Mouse (Mus musculus): Measurements from ENCODE around the gene Methig1. TPM values are rescaled to one million over a fixed set of nuclear protein-coding genes. Genes with fewer than 3 reads are reported as not detected.
"Not testable (repeated sequence)": the region's sequence is repeated elsewhere in the genome, so short reads cannot be mapped to it uniquely, and the experiment has no call there.

The Methig1 gene
- polyA plus RNA-seq, 1 experiment from 2014 or later = not detected

DNA sequence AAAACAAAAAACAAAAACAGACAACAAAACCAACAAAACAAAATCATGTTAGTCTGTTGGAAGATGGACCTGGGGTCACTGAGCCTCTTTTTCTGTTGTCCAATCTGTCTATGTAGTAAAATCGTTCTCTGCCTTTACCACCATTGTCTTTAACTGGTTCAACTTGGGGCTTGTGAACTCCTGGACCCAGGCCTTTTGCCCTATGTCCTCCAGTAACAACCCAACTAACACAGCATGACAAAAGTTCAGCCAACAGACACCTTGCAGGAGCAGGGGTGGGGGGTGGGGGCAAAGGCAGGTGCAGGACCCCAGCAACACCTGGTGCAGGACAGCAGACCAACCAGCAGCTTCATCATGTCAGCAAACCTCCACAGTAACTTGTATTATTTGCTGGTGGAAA is 33.1 kb upstream of the Methig1 start:
- no peaks in the 10 kb centered on the region for H3K9me3 ChIP-seq (ENCODE audit: control insufficient read depth, low read length)
- ATAC-seq = 0 out of 2 replicates have a peak, but pooled peaks have one; percentile 7

DNA sequence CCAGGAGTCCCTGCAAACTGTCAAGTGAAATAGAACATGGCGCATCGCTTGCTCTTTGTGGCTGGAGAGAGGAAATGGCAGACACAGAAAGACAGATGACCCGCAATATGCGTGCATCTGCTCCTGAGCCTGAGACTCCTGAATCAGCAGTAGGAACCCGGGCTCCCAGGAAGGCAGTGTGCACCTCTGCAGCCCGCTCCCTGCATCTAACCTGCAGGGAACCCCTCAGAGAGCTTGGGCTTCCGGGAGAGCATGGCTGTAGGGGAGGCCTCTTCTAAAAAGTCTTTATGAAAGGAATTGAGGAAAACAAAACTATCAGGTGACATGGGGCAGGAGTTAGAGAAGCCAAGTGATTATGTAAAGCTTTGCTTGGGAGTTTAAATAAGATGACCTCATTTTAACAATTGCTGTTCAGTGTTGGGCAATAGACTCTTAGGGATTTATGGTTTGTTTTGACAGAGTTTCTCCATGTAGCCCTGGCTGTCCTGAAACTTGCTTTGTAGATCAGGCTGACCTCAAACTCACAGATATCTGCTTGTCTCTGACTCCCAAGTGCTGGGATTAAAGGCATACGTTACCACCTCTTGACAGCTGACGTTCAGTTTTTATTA is 32.5 kb upstream of the Methig1 start:
- Histone ChIP-seq H3K4me3 (ENCODE audit: low read length) (no peak overlapping the region), H3K4me2 (ENCODE audit: low read depth, low read length) (no peak overlapping the region), H3K27me3 (replicated peaks; ENCODE audit: control insufficient read depth, insufficient read depth, low read length) (no peaks in the 10 kb centered on the region), H3K9me3 (ENCODE audit: control insufficient read depth, low read length) (no peaks in the 10 kb centered on the region), H3K9ac (ENCODE audit: low read depth, low read length) (no peak overlapping the region), H3K4me1 (ENCODE audit: control insufficient read depth, insufficient read depth, low read length) (peaks cover 9% of the 10 kb centered on the region; the same call in 1 of the 2 replicates), H3K36me3 (ENCODE audit: control insufficient read depth, insufficient read depth, low read length) (no peaks in the 10 kb centered on the region), H3K27ac (ENCODE audit: low read length) (no peak overlapping the region)
- 43% methylated on average over 9 of the region's 9 CpGs for WGBS
- peak; percentile 46; the same call in 1 of the 2 replicates for ATAC-seq

More for the DNA sequence above, 33.1 kb upstream of the Methig1 start:
- Histone ChIP-seq H3K9ac (ENCODE audit: low read depth, low read length) (no peak overlapping the region), H3K4me3 (ENCODE audit: low read length) (no peak overlapping the region), H3K4me2 (ENCODE audit: low read depth, low read length) (no peak overlapping the region), H3K27ac (ENCODE audit: low read length) (no peak overlapping the region), H3K27me3 (replicated peaks; ENCODE audit: control insufficient read depth, insufficient read depth, low read length) (no peaks in the 10 kb centered on the region), H3K36me3 (ENCODE audit: control insufficient read depth, insufficient read depth, low read length) (no peaks in the 10 kb centered on the region), H3K4me1 (ENCODE audit: control insufficient read depth, insufficient read depth, low read length) (peaks cover 9% of the 10 kb centered on the region; the same call in 1 of the 2 replicates)
- WGBS = 83% methylated on average over 1 of the region's 1 CpGs

DNA sequence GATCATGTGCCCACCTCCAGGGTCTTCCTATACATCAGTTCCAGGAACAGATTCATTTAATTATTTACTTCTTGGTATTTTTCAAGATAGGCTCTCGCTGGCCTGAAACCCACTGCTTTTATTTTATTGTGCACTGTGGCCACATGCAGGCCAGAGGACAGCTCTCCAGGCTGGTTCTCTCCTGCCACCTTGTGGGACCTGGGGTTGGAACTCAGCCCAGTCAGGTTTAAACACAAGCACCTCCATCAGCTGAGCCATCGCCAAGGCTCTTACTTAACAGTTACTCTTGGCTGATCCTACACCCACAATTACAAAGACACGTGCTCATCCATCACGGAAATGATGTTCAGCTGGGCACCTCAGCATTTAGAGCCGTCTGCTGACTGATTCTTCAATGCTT is 31.8 kb upstream of the Methig1 start:
- H3K36me3 ChIP-seq (ENCODE audit: control insufficient read depth, insufficient read depth, low read length) = no peaks in the 10 kb centered on the region
- 47% methylated on average over 5 of the region's 5 CpGs for WGBS
- H3K4me1 ChIP-seq (ENCODE audit: control insufficient read depth, insufficient read depth, low read length) = peaks cover 9% of the 10 kb centered on the region; the same call in 1 of the 2 replicates
- H3K4me2 ChIP-seq (ENCODE audit: low read depth, low read length) = no peak overlapping the region
- no peak overlapping the region for H3K27ac ChIP-seq (ENCODE audit: low read length)
- no peak overlapping the region for H3K4me3 ChIP-seq (ENCODE audit: low read length)
- no peaks in the 10 kb centered on the region for H3K27me3 ChIP-seq (replicated peaks; ENCODE audit: control insufficient read depth, insufficient read depth, low read length)
- H3K9me3 ChIP-seq (ENCODE audit: control insufficient read depth, low read length) = no peaks in the 10 kb centered on the region
- ATAC-seq = no peak
- H3K9ac ChIP-seq (ENCODE audit: low read depth, low read length) = no peak overlapping the region

DNA sequence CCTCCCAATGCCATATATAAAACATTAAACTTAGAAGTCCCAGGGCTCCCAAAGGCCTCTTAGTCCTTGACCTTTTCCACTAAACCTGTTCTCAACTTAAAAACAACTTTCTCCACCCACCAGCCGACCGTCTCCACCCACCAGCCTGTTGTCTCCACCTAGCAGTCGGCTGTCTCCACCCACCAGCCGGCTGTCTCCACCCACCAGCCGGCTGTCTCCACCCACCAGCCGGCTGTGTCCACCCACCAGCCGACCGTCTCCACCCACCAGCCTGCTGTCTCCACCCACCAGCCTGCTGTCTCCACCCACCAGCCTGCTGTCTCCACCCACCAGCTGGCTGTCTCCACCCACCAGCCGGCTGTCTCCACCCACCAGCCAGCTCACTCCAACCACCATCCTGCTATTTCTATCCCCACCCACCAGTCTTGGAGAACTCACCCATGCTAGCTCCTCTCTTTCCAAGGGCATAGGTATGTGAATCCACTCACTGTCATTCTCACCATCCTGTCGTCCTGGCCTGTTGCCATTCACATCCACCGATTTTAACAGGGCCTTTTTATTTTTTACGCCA is 28.8 kb upstream of the Methig1 start:
- Histone ChIP-seq H3K9me3 (ENCODE audit: control insufficient read depth, low read length) (no peaks in the 10 kb centered on the region), H3K4me3 (ENCODE audit: low read length) (no peak overlapping the region), H3K4me2 (ENCODE audit: low read depth, low read length) (no peak overlapping the region), H3K27ac (ENCODE audit: low read length) (no peak overlapping the region), H3K36me3 (ENCODE audit: control insufficient read depth, insufficient read depth, low read length) (no peaks in the 10 kb centered on the region), H3K4me1 (ENCODE audit: control insufficient read depth, insufficient read depth, low read length) (peaks cover 6% of the 10 kb centered on the region; the same call in 1 of the 2 replicates), H3K27me3 (replicated peaks; ENCODE audit: control insufficient read depth, insufficient read depth, low read length) (no peaks in the 10 kb centered on the region), H3K9ac (ENCODE audit: low read depth, low read length) (no peak overlapping the region)
- ATAC-seq = no peak
- WGBS = 77% methylated on average over 12 of the region's 12 CpGs

DNA sequence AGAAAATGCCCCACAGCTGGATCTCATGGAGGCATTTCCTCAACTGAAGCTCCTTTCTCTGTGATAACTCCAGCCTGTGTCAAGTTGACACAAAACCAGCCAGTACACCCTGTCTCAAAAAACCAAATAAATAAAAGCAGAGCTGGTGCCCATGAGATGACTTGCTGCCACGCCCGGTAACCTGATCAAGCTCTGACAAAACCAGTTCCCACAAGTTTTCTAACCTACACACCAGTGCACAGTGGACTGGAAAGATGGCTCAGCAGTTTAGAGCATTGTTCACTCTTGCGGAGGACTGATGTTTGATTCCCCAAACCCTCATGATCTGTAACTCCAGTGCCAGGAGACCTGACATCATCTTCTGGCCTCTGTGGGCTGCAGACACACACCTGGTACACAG is 27.7 kb upstream of the Methig1 start:
- no peaks in the 10 kb centered on the region for H3K27me3 ChIP-seq (replicated peaks; ENCODE audit: control insufficient read depth, insufficient read depth, low read length)
- no peak overlapping the region for H3K27ac ChIP-seq (ENCODE audit: low read length)
- H3K4me3 ChIP-seq (ENCODE audit: low read length) = no peak overlapping the region
- H3K36me3 ChIP-seq (ENCODE audit: control insufficient read depth, insufficient read depth, low read length) = no peaks in the 10 kb centered on the region
- H3K4me1 ChIP-seq (ENCODE audit: control insufficient read depth, insufficient read depth, low read length) = peaks cover 6% of the 10 kb centered on the region; the same call in 1 of the 2 replicates
- WGBS = 86% methylated on average over 3 of the region's 3 CpGs
- ATAC-seq = no peak
- no peak overlapping the region for H3K9ac ChIP-seq (ENCODE audit: low read depth, low read length)
- no peak overlapping the region for H3K4me2 ChIP-seq (ENCODE audit: low read depth, low read length)
- H3K9me3 ChIP-seq (ENCODE audit: control insufficient read depth, low read length) = no peaks in the 10 kb centered on the region

DNA sequence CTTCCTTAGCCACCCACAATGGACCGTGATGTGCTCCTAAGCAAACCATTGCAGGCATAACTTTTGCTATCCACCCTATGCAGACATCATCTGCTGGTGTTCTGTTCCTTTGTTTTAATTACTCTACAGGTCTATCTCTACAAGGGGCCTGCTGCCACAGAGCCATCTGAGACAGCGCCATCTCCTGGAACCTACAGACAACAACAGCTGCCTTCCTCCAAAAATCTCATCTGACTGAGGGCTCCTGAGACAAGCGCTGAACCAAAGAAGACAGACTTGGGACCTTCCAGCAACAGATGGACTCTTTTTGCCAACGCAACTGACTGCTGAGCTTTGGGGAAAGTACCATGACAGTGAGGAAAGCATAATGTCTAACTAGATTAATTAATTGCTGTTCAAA is 24.9 kb upstream of the Methig1 start:
- ATAC-seq; H3K36me3 ChIP-seq (ENCODE audit: control insufficient read depth, insufficient read depth, low read length): not testable (repeated sequence)
- 74% methylated on average over 3 of the region's 4 CpGs for WGBS

DNA sequence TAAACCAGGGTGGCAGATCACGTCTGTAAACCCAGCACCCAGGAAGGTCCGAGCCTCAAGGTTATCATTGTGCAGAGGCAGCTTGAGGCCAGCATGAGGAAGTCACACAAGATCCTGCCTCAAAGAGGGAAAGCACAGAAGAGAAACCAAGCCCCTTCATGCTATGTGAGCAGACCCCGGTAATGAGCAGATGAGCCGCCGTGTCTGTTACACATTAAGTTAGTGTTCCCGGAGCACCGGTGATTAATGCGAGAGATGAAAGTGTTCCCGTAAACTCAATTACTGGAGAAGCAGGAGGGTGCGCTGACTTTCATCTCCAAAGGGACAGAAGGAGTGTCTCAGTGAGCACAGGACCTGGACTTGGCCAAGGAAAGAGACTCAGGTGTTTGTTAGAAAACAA is 23.6 kb upstream of the Methig1 start:
- not testable (repeated sequence) for H3K27ac ChIP-seq (ENCODE audit: low read length); H3K36me3 ChIP-seq (ENCODE audit: control insufficient read depth, insufficient read depth, low read length); H3K4me2 ChIP-seq (ENCODE audit: low read depth, low read length); H3K9ac ChIP-seq (ENCODE audit: low read depth, low read length); ATAC-seq; H3K27me3 ChIP-seq (replicated peaks; ENCODE audit: control insufficient read depth, insufficient read depth, low read length); H3K4me3 ChIP-seq (ENCODE audit: low read length); H3K4me1 ChIP-seq (ENCODE audit: control insufficient read depth, insufficient read depth, low read length); H3K9me3 ChIP-seq (ENCODE audit: control insufficient read depth, low read length)
- 61% methylated on average over 9 of the region's 10 CpGs for WGBS

More for the DNA sequence above, 24.9 kb upstream of the Methig1 start:
- H3K4me1 ChIP-seq (ENCODE audit: control insufficient read depth, insufficient read depth, low read length); H3K4me3 ChIP-seq (ENCODE audit: low read length); H3K9me3 ChIP-seq (ENCODE audit: control insufficient read depth, low read length); H3K9ac ChIP-seq (ENCODE audit: low read depth, low read length); H3K27me3 ChIP-seq (replicated peaks; ENCODE audit: control insufficient read depth, insufficient read depth, low read length); H3K27ac ChIP-seq (ENCODE audit: low read length); H3K4me2 ChIP-seq (ENCODE audit: low read depth, low read length): not testable (repeated sequence)

DNA sequence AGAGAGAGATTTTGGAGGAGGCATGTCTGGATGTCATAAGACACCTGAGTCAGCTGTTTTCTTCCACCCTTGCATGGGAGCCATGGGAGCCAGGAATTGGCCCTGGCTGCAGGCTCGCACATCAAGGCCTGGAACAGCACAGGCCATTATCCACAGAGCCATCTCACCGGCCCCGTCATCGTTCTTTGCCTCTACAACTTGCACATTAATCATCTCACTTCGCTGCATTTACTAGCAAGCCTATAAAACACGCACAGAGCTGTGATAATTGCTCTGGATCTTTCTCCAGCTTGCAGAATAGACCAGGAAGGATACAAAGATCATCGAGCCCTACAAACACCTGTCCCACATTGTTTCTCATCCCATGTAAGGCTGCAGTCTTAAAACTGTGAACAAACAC is 22.2 kb upstream of the Methig1 start:
- no peak overlapping the region for H3K4me2 ChIP-seq (ENCODE audit: low read depth, low read length)
- 67% methylated on average over 7 of the region's 7 CpGs for WGBS

DNA sequence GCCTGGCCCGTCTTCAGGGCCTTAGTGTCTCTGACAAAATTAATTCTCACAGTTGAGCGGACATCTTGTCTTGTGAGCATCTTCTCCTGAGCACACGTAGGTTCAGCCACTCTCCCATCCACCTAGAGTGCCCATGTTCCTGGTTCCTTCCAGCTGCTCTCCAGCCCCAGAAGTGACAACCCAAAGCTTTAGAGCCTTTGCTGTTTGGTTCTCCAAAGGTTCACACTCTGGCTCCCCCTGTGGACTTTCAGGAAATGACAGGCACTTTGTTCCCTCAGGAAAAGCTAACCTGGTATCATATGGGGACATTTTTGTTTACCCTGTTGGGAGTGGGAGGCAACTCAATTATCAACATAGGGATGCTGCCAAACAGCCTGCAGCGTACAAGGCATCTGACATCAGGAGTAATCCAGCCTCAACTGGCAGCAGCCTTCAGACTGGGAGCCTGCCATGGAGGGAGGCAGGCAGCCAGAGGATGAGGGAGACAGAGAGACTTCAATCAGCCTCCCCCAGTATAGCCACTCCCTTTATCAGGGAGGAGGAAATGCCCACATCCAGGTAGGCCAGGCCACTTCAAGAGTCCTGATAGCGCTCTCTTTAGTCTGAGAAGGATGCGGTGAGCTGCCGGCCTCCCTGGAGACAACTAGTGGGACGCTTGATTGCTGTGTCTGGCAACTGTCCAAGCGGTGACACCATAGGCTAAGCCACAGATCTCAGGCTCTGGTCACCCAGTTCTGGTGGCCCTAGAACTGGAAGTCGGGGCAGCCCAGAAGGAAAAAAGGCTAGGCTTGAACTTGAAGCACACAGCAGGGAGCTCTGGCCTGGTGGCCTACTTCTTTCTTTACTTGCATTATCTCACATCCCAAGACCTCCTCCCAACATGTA is 20.6 kb upstream of the Methig1 start:
- not testable (repeated sequence) for H3K4me1 ChIP-seq (ENCODE audit: control insufficient read depth, insufficient read depth, low read length); H3K4me2 ChIP-seq (ENCODE audit: low read depth, low read length); H3K4me3 ChIP-seq (ENCODE audit: low read length); H3K27ac ChIP-seq (ENCODE audit: low read length); H3K36me3 ChIP-seq (ENCODE audit: control insufficient read depth, insufficient read depth, low read length); H3K9me3 ChIP-seq (ENCODE audit: control insufficient read depth, low read length); H3K27me3 ChIP-seq (replicated peaks; ENCODE audit: control insufficient read depth, insufficient read depth, low read length); H3K9ac ChIP-seq (ENCODE audit: low read depth, low read length)
- peak; percentile 21; the same call in 1 of the 2 replicates for ATAC-seq
- 33% methylated on average over 2 of the region's 10 CpGs for WGBS

More for the DNA sequence above, 22.2 kb upstream of the Methig1 start:
- Histone ChIP-seq H3K9ac (ENCODE audit: low read depth, low read length) (no peak overlapping the region), H3K9me3 (ENCODE audit: control insufficient read depth, low read length) (no peaks in the 10 kb centered on the region), H3K27me3 (replicated peaks; ENCODE audit: control insufficient read depth, insufficient read depth, low read length) (no peaks in the 10 kb centered on the region), H3K36me3 (ENCODE audit: control insufficient read depth, insufficient read depth, low read length) (no peaks in the 10 kb centered on the region), H3K4me1 (ENCODE audit: control insufficient read depth, insufficient read depth, low read length) (no peaks in the 10 kb centered on the region), H3K4me3 (ENCODE audit: low read length) (no peak overlapping the region), H3K27ac (ENCODE audit: low read length) (no peak overlapping the region)
- ATAC-seq = no peak

All from intestine, embryonic 16.5 days (tissue).